Mouse (Mus musculus) embryonic fibroblast, embryonic 13.5 days (primary cell): ENCODE data around the gene Nbr1. TPM values are rescaled to one million over a fixed set of nuclear protein-coding genes. Genes with fewer than 3 reads are reported as not detected.
"Not testable (repeated sequence)": the region's sequence is repeated elsewhere in the genome, so short reads cannot be mapped to it uniquely, and the experiment has no call there.

Experiments
- H3K27ac ChIP-seq: 2 replicates; pipeline ENCODE4 v1.5.1; 2012; ENCODE audit warnings: low read length, control low read depth, inconsistent platforms; ENCODE audit not compliant: insufficient read depth
- H3K4me1 ChIP-seq: 2 replicates; pipeline ENCODE4 v1.6.1; 2011; ENCODE audit warnings: low read length; ENCODE audit not compliant: control insufficient read depth, insufficient read depth
- H3K4me3 ChIP-seq: 2 replicates; pipeline ENCODE4 v1.5.1; 2011; ENCODE audit warnings: mild to moderate bottlenecking, control low read depth, low read length; ENCODE audit not compliant: insufficient read depth
- CTCF ChIP-seq: IDR thresholded peaks from 2 replicates; pipeline ENCODE4 v1.5.1; 2011; ENCODE audit warnings: mild to moderate bottlenecking, control low read depth, low read length, moderate library complexity, borderline replicate concordance; ENCODE audit not compliant: insufficient read depth
- POLR2A ChIP-seq: IDR thresholded peaks from 2 replicates; pipeline ENCODE4 v1.6.1; 2011; ENCODE audit warnings: low read depth, mild to moderate bottlenecking, control low read depth, low read length, moderate library complexity
- polyA plus RNA-seq: library from polyadenylated mRNA; stranded (reverse); fragments of >200 nt; gene quantifications from 2 replicates; pipeline ENCODE4 v1.2.4, GENCODE M21; 2011; ENCODE audit warnings: low read depth; ENCODE audit not compliant: missing spikeins, insufficient read length

Gene Nbr1
- polyA plus RNA-seq, 1 experiment: 126 TPM

DNA sequence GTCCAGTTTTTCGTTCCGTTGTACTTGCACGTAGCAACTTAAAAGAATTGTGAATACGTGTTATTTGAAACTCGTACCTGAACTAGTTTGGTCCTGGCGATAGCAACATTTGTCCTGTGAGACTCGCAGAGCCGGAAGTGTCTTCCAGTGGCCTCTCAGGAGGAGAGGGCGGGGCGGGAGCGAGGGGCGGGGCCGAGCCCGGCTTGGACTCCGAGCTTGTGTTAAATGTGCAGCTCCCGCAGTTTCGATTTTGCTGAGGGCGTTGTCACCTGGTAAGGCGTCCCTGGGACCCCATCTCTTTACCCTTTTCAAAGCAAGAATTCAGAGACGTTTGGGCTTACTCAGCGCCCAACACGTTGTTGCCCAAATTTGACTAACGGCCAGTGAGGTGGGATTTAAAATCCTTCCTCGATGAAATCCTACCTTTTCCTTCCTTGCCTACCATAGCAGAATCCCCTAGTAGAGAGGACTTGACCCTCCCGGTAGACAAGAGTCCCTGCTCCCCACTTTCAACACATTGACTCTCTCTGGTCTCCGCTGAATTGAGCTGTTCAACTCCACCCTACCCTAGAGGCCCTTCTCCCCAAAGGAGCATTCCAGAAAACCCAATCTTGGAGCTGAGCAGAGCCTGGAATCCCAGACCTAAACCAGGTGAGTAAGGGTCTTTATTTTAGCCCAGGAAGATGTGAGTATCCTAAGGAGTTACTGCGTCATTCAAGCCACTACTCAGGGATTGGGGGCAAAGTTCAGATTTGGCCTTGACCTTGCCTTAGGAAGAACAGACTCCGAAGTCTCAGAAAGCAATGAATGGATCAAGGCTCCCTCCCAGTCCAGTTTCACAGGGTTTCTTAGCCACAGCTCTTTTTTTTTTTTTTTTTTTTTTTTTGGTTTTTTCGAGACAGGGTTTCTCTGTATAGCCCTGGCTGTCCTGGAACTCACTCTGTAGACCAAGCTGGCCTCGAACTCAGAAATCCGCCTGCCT, 30.4 kb downstream of the Nbr1 start, which contains the start of gene Tmem106a:
Gene Tmem106a (plus strand): TSS at position 189 of the 982 bp plus-strand sequence.
- peak within 1 kb of the TSS; percentile 45 for H3K4me3 ChIP-seq
- TF ChIP-seq CTCF: no peak
- TF ChIP-seq POLR2A: peak; percentile 63
- H3K27ac ChIP-seq: no peak within 1 kb of the TSS
- no peaks in the 10 kb centered on the region for H3K4me1 ChIP-seq

DNA sequence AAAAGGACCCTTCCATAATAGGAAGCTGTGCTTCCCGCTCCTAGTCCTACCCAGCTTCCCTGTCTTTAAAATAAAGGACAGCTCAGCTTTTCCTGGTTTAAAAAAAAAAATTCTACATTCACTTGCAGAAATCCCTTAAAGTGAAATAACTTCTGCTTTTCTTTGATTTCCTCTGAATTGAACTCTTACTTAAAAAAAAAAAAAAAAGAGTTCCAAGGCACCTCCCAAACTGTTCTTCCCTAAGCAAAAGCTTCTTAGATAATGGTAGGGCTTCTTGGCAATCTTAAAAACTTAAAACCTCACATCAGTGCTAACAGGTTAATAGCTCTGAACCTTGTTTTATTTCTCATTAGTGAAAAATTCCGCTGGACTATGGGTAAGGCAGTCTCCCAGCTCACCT, 31.3 kb downstream of the Nbr1 start:
- no peak for TF ChIP-seq POLR2A
- no peak for TF ChIP-seq CTCF
- Histone ChIP-seq H3K4me3 (no peak overlapping the region), H3K27ac (no peak overlapping the region), H3K4me1 (0 out of 2 replicates have a peak, but pooled peaks cover 3% of the 10 kb centered on the region)

DNA sequence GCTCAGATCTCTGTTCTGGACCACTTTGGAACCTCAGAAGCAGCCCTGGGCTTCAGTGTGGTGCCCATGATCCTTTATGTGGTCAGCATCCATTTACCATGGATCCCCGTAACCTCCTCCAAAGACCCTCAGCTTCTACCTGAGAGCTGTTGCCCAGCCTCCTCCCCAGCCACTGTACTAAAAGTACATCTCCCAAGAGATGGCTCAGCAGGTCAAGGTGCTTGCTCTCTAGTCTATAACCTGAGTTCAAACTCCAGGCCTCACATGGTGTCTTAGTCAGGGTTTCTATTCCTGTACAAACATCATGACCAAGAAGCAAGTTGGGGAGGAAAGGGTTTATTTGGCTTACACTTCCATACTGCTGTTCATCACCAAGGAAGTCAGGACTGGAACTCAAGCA, 33.1 kb downstream of the Nbr1 start:
- not testable (repeated sequence) for H3K27ac ChIP-seq, H3K4me1 ChIP-seq, H3K4me3 ChIP-seq

DNA sequence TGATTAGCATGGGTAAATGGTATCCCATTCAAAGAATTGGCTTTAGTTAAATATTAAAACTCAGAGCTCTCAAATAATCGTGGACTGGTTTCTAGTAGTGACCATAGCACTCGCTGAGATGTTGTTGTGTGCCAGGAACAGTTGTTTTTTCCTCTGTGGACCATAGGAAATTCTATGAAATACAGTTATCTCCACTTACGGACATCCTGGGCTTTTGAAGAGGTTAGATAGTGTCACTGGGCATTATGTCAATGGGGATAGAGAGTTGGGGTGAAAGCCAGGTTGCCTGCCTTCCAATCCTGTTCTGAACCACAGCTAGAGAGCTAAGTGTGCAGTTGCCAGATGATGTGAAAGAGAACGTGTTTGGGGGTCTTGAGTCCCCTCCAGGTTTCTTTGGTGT, 33.9 kb downstream of the Nbr1 start:
- Histone ChIP-seq H3K4me1 (0 out of 2 replicates have a peak, but pooled peaks cover 3% of the 10 kb centered on the region), H3K27ac (no peak overlapping the region), H3K4me3 (no peak overlapping the region)
- TF ChIP-seq POLR2A: no peak
- no peak for TF ChIP-seq CTCF

DNA sequence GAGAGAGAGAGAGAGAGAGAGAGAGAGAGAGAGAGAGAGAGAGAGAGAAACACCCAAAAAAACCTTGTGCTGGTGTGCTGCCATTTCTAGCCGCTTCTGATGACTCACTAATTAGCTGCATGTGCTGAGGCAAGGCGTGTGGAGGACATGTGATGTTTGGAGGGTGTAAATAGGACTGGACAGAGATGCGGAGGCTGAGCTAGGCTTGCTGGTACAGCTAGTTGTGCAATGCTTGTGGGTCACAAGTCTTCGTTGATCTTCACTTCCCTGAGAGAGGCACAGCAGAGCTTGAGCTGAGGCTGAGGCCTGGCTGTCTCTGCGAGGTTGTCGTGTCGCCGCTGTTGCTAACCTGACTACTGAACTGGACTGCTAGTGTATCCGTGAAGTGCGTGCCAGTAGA, 35.7 kb downstream of the Nbr1 start:
- H3K4me1 ChIP-seq: 0 out of 2 replicates have a peak, but pooled peaks cover 3% of the 10 kb centered on the region
- no peak overlapping the region for H3K4me3 ChIP-seq
- TF ChIP-seq CTCF (no peak), POLR2A (no peak)
- no peak overlapping the region for H3K27ac ChIP-seq

DNA sequence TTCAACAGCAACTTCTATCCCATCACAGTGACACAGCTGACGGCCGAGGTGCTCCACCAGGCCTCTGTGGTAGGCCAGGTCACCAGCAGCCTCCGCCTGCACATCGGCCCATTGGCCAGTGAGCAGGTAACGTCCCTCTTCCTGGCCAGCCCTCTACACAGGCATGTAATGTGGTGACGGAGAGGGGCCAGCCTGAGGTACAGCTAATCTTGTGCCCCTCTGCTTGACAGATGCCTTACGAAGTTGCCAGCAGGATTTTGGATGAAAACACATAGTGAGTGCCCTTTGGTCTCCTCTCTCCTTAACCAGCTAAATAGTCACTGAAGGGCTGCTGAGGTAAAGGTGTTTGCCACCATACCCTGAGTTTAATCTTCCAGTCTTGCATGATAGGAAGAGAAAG, 36.9 kb downstream of the Nbr1 start:
- Histone ChIP-seq H3K4me3 (no peak overlapping the region), H3K27ac (no peak overlapping the region), H3K4me1 (0 out of 2 replicates have a peak, but pooled peaks cover 3% of the 10 kb centered on the region)
- TF ChIP-seq POLR2A: no peak

DNA sequence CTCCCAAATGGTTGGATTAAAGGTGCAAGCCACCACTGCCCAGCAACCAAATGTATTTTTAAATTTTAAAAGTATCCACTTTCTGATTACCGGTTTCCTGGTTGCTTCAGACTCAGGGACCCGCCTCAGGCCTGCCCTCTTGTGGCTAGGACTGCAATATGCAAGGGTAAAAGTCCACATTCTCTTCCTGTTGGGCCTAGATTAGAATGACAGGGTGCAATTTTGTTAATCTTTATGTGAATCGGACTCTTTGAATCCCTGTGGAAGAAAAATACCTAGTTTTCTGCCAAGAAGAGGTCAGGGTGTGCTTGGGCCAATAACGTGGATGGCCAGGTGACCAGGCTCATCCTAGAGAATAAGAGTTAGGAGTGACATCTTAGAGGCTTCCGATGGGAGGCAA, 37.5 kb downstream of the Nbr1 start:
- Histone ChIP-seq H3K4me3 (no peak overlapping the region), H3K4me1 (0 out of 2 replicates have a peak, but pooled peaks cover 3% of the 10 kb centered on the region), H3K27ac (no peak overlapping the region)
- TF ChIP-seq POLR2A (no peak), CTCF (peak; percentile 31; the same call in 1 of the 2 replicates)

DNA sequence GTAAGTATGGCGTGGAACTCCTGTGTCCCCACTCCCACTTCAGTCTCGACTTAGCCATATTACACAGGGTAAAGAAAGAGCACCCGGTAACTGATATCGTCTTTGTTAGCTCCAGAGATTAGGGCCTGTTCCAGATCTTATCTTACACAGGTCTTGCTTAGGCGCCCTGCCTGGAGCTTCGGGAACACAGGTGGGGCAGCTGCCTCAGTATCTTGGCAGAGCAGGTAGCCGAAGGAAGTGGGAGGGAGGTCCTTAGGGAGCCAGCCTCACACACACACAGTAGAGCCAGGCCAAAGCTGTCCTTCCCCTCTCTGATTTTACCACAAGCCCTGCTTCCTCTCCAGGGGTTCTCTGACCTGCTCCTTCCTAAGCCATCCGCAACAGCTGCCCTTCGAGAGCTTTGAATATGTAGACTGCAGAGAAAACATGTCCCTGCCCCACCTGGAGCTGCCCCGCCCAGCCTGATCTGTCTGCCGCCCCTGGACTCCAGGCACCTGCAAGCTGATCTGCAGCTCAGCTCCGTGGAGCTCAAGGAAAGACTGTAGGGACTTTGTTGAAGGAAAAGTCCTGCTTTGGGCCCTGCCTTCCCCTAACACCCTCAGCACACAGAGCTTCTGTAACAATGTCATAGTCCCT, 38.2 kb downstream of the Nbr1 start:
- Histone ChIP-seq H3K27ac (no peak overlapping the region), H3K4me3 (no peak overlapping the region), H3K4me1 (0 out of 2 replicates have a peak, but pooled peaks cover 3% of the 10 kb centered on the region)
- no peak for TF ChIP-seq CTCF
- no peak for TF ChIP-seq POLR2A

DNA sequence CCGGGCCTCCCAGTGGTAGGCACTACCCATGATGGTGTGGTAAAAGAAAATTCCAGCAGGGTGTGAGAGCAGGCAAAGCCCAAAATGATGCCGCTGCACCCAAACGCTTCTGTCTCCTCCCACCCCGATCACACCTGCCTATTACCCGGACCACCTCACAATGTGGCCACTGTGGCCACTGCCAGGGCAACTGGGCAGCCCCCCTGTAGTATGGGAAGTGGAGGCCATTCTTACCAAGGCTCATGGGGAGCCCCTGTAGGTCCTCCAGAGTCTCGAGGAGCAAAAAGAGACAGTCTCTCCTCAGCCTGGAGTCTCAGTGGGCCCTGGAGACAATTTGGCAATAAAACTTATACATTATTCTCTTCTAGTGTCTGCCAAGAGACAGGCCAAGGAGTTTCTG, 47.2 kb downstream of the Nbr1 start, which contains the start of gene Gm11634:
Gene Gm11634 (minus strand): TSS at position 101 of the 400 bp plus-strand sequence.
- H3K27ac ChIP-seq: no peak within 1 kb of the TSS
- TF ChIP-seq CTCF (no peak), POLR2A (no peak)
- no peaks in the 10 kb centered on the region for H3K4me1 ChIP-seq
- H3K4me3 ChIP-seq: no peak within 1 kb of the TSS

DNA sequence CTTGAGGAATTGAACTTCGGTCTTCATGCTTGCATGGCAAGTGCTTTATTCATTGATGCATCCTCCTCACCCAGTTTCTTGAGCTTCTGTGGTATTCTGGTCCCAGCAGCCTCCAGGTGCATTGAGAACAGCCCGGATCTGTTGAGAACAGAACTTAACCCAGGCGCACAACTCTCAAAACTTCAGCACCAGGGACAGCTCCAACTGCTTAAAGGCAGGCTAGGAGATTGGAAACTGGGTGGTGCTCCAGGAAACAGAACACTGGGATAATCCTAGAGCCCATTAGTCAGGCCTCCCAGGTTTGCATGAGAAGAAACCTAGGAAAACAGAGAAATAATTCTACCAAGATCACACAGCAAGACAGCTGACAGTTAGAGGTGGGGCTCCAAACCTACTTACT, 50.5 kb downstream of the Nbr1 start:
- no peak overlapping the region for H3K27ac ChIP-seq
- H3K4me3 ChIP-seq: no peak overlapping the region
- no peak for TF ChIP-seq CTCF
- TF ChIP-seq POLR2A: no peak
- H3K4me1 ChIP-seq: no peaks in the 10 kb centered on the region

DNA sequence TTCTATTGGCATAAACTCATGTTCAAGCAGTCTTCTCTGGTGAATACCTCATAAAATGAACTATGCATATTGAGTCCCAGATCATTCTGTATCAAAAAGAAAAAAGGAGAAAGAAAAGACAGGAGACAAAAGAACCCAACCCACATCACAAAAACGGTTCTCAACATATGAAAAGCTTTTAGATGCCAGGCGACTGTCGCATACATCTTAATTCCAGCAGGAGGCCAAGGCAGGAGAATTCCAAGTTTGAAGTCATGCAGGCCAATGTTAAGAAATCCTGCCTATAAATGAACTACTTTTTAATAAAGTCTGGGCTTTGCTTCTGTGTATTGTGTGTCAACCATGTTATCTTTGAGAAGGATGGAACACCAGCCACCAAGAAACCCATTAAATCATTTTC, 52.2 kb downstream of the Nbr1 start:
- H3K4me1 ChIP-seq: no peaks in the 10 kb centered on the region
- H3K27ac ChIP-seq: no peak overlapping the region
- H3K4me3 ChIP-seq: no peak overlapping the region
- TF ChIP-seq CTCF (no peak), POLR2A (no peak)
